Mouse (Mus musculus) hindbrain, postnatal 0 days (tissue): ENCODE data around the gene Nudt17. TPM values are rescaled to one million over a fixed set of nuclear protein-coding genes. Genes with fewer than 3 reads are reported as not detected.
"Not testable (repeated sequence)": the region's sequence is repeated elsewhere in the genome, so short reads cannot be mapped to it uniquely, and the experiment has no call there.

ENCODE experiments used
- ATAC-seq: fragments of 200-750 bp; cut with Nextera tagmentation; 2 replicates; pipeline ENCODE4 v1.8.0; 2017; ENCODE audit warnings: mild to moderate bottlenecking, moderate TSS enrichment, moderate library complexity
- DNase-seq: peaks from one replicate; pipeline ENCODE4 v3.0.0-alpha.2; 2015; ENCODE audit warnings: low spot score
- H3K27ac ChIP-seq: fragments of 300-500 bp; sonication (generic); 2 replicates; pipeline ENCODE4 v1.5.1; 2014; ENCODE audit warnings: mild to moderate bottlenecking
- H3K27me3 ChIP-seq: fragments of 300-500 bp; sonication (generic); 2 replicates; pipeline ENCODE4 v1.6.1; 2014; ENCODE audit warnings: low read length, mixed read lengths; ENCODE audit not compliant: insufficient read depth
- H3K36me3 ChIP-seq: fragments of 300-500 bp; sonication (generic); 2 replicates; pipeline ENCODE4 v1.6.1; 2014; ENCODE audit warnings: low read length, mixed read lengths; ENCODE audit not compliant: insufficient read depth
- H3K4me1 ChIP-seq: fragments of 300-500 bp; sonication (generic); 2 replicates; pipeline ENCODE4 v1.6.1; 2014; ENCODE audit warnings: antibody characterized with exemption, low read length, mixed read lengths; ENCODE audit not compliant: insufficient read depth
- H3K4me2 ChIP-seq: fragments of 300-500 bp; sonication (generic); 2 replicates; pipeline ENCODE4 v1.6.1; 2014; ENCODE audit warnings: low read depth, mild to moderate bottlenecking, low read length, moderate library complexity, mixed read lengths
- H3K4me3 ChIP-seq: fragments of 300-500 bp; sonication (generic); 2 replicates; pipeline ENCODE4 v1.5.1; 2014; ENCODE audit warnings: low read length
- H3K9ac ChIP-seq: fragments of 300-500 bp; sonication (generic); replicated peaks from 2 replicates; pipeline ENCODE4 v1.6.1; 2014; ENCODE audit warnings: mild to moderate bottlenecking, low read length, moderate library complexity, mixed read lengths
- H3K9me3 ChIP-seq: fragments of 300-500 bp; sonication (generic); 2 replicates; pipeline ENCODE4 v1.6.1; 2016; ENCODE audit warnings: low read length, mixed read lengths
- CTCF ChIP-seq: IDR thresholded peaks from 2 replicates; pipeline ENCODE4 v1.5.1; 2016; ENCODE audit warnings: antibody characterized with exemption, control low read depth, low read depth
- WGBS: fragments of 180-500 bp; shearing (Covaris S2); extraction: QIAGEN DNeasy Blood & Tissue Kit; methylation state at CpG from one replicate; pipeline ENCODE4 v1.1.7; 2014; 5-methylcytosine and 5-hydroxymethylcytosine counted together
- polyA plus RNA-seq: library from polyadenylated mRNA; unstranded; fragments of >200 nt; fragmentation: Nextera tagmentation; extraction: Ambion mirVana; gene quantifications from 2 replicates; pipeline ENCODE4 v1.2.1, GENCODE M21; 2015
- total RNA-seq: library from RNA; depleted of rRNA; stranded (reverse); fragments of >200 nt; gene quantifications from 2 replicates; pipeline ENCODE4 v1.2.3, GENCODE M21; 2014

Nudt17 gene
- total and polyA plus RNA-seq, 2 experiments from 2014 or later: 13.0 to 17.8 TPM

- ATAC-seq (peak; percentile 95), DNase-seq (peak; percentile 92)
- Histone ChIP-seq H3K36me3 (peaks cover 15% of the 10 kb centered on the region), H3K27ac (peak overlapping the region; percentile 80), H3K4me3 (peak overlapping the region; percentile 71), H3K4me1 (peaks cover 10% of the 10 kb centered on the region), H3K9me3 (no peaks in the 10 kb centered on the region), H3K27me3 (no peaks in the 10 kb centered on the region), H3K4me2 (peak overlapping the region; percentile 93), H3K9ac (peak overlapping the region; percentile 75)
- TF ChIP-seq CTCF: no peak; the same call in 1 of the 2 replicates
- WGBS: 2% methylated on average over 78 of the region's 85 CpGs
Measured at GRCm38 (mm10) chr3:96696766-96697732, 11.3 kb downstream of the Nudt17 start.

GRCm38 (mm10) chr3:96696198-96696765 lies 12.1 kb downstream of the Nudt17 start, which contains the start of gene Pias3:
Gene Pias3 (plus strand): TSS chr3:96696384.
- Histone ChIP-seq H3K4me2 (peak within 1 kb of the TSS; percentile 93), H3K36me3 (peaks cover 8% of the 10 kb centered on the region), H3K4me1 (peaks cover 10% of the 10 kb centered on the region), H3K9me3 (no peaks in the 10 kb centered on the region), H3K27ac (peak within 1 kb of the TSS; percentile 80), H3K27me3 (no peaks in the 10 kb centered on the region), H3K4me3 (peak within 1 kb of the TSS; percentile 71), H3K9ac (peak within 1 kb of the TSS; percentile 75)
- under 1% methylated on average over 35 of the region's 35 CpGs for WGBS
- no peak for TF ChIP-seq CTCF
- ATAC-seq (peak; percentile 71), DNase-seq (peak; percentile 78)

GRCm38 (mm10) chr3:96693579-96693978 lies 14.8 kb downstream of the Nudt17 start:
- Histone ChIP-seq H3K27me3 (no peaks in the 10 kb centered on the region), H3K4me2 (no peak overlapping the region), H3K4me1 (peaks cover 10% of the 10 kb centered on the region), H3K27ac (no peak overlapping the region), H3K9me3 (no peaks in the 10 kb centered on the region), H3K36me3 (no peaks in the 10 kb centered on the region), H3K4me3 (no peak overlapping the region), H3K9ac (no peak overlapping the region)
- DNase-seq (no peak), ATAC-seq (no peak)
- WGBS: 82% methylated on average over 1 of the region's 1 CpGs
- TF ChIP-seq CTCF: no peak

DNA sequence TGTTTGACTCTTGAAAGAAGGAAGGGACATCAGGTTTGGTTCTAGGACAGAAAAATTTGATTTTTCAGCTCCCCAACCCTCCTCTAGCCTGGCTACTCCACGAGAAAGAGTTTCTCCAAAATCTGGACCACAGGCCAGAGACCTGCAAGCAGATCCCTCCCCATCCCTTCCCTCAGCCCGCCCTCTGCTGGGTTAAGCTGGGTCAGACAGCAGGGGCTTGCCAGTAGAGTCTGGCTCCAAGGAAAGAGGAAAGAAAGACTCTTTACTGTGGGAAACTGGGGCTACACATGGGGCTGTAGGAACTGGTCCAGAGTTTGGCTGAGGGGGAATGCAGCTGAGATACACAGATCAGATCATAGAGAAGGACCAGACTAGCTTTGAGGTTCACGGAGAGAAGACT lies 15.9 kb downstream of the Nudt17 start:
- peaks cover 5% of the 10 kb centered on the region for H3K4me1 ChIP-seq

GRCm38 (mm10) chr3:96690298-96690697 lies 18.1 kb downstream of the Nudt17 start:
- no peak for ATAC-seq

More for the DNA sequence above, 15.9 kb downstream of the Nudt17 start:
- Histone ChIP-seq H3K9ac (no peak overlapping the region), H3K9me3 (no peaks in the 10 kb centered on the region), H3K36me3 (no peaks in the 10 kb centered on the region), H3K4me3 (no peak overlapping the region), H3K4me2 (no peak overlapping the region), H3K27ac (no peak overlapping the region), H3K27me3 (no peaks in the 10 kb centered on the region)
- DNase-seq: peak; percentile 53
- no peak for ATAC-seq
- TF ChIP-seq CTCF: peak; percentile 54
- 7% methylated on average over 3 of the region's 3 CpGs for WGBS

GRCm38 (mm10) chr3:96688854-96689253 lies 19.5 kb downstream of the Nudt17 start:
- no peaks in the 10 kb centered on the region for H3K27me3 ChIP-seq
- no peak overlapping the region for H3K27ac ChIP-seq
- no peaks in the 10 kb centered on the region for H3K36me3 ChIP-seq
- no peak for TF ChIP-seq CTCF
- no peaks in the 10 kb centered on the region for H3K9me3 ChIP-seq
- no peak overlapping the region for H3K4me2 ChIP-seq
- no peak overlapping the region for H3K4me3 ChIP-seq
- 86% methylated on average over 11 of the region's 11 CpGs for WGBS
- H3K4me1 ChIP-seq: no peaks in the 10 kb centered on the region
- H3K9ac ChIP-seq: no peak overlapping the region
- no peak for DNase-seq
- no peak for ATAC-seq

More at GRCm38 (mm10) chr3:96690298-96690697, 18.1 kb downstream of the Nudt17 start:
- no peak for DNase-seq
- Histone ChIP-seq H3K4me3 (no peak overlapping the region), H3K4me2 (no peak overlapping the region), H3K9me3 (no peaks in the 10 kb centered on the region), H3K27ac (no peak overlapping the region), H3K9ac (no peak overlapping the region), H3K36me3 (no peaks in the 10 kb centered on the region), H3K4me1 (no peaks in the 10 kb centered on the region), H3K27me3 (no peaks in the 10 kb centered on the region)
- WGBS: 45% methylated on average over 3 of the region's 3 CpGs
- peak; percentile 37 for TF ChIP-seq CTCF

DNA sequence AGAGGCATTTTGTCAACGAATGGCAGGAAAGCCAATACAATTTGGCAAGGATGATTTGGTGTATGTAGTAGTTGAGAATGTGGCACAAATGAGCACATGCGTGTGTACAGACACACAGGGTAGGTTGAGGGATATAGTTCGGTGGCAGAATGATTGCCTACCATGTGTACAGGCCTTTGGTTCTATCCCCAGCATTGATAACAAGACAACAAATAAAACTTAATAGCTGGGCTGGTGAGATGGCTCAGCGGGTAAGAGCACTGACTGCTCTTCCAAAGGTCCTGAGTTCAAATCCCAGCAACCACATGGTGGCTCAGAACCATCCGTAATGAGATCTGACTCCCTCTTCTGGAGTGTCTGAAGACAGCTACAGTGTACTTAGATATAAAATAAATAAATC lies 22.3 kb downstream of the Nudt17 start:
- not testable (repeated sequence) for H3K9ac ChIP-seq, H3K27ac ChIP-seq, H3K4me1 ChIP-seq, ATAC-seq, H3K4me3 ChIP-seq, DNase-seq, H3K36me3 ChIP-seq, H3K27me3 ChIP-seq, H3K9me3 ChIP-seq, H3K4me2 ChIP-seq
- WGBS: 92% methylated on average over 5 of the region's 5 CpGs
